Mouse (Mus musculus) 416B (cell line): ENCODE results near the gene Shank2.
A peak's percentile ranks its signal among the peaks of the same experiment; 100 is the strongest.

Experiments used
- DNase-seq: peaks from one replicate; pipeline ENCODE4 v3.0.0; 2011; ENCODE audit warnings: low read depth

Shank2 gene

GRCm38 (mm10) chr7:144336626-144337025 is 334.9 kb downstream of the Shank2 start:
- peak; percentile 29 for DNase-seq

GRCm38 (mm10) chr7:144338694-144339093 is 337.0 kb downstream of the Shank2 start:
- no peak for DNase-seq

- peak; percentile 86 for DNase-seq
Measured at GRCm38 (mm10) chr7:144340376-144340775, 338.6 kb downstream of the Shank2 start.

- no peak for DNase-seq
Measured at GRCm38 (mm10) chr7:144366133-144366532, 364.4 kb downstream of the Shank2 start.

GRCm38 (mm10) chr7:144373059-144373458 is 371.3 kb downstream of the Shank2 start:
- no peak for DNase-seq

- DNase-seq, result no peak
Measured at GRCm38 (mm10) chr7:144375483-144375882, 373.8 kb downstream of the Shank2 start.

- DNase-seq, result no peak
Measured at GRCm38 (mm10) chr7:144378254-144378653, 376.5 kb downstream of the Shank2 start.

GRCm38 (mm10) chr7:144379243-144379884 is 377.6 kb downstream of the Shank2 start:
- no peak for DNase-seq

- no peak for DNase-seq
Measured at GRCm38 (mm10) chr7:144381588-144381987, 379.9 kb downstream of the Shank2 start.

- DNase-seq, result no peak
Measured at GRCm38 (mm10) chr7:144387537-144387936, 385.8 kb downstream of the Shank2 start.

GRCm38 (mm10) chr7:144389704-144390103 is 388.0 kb downstream of the Shank2 start:
- no peak for DNase-seq

- DNase-seq, result no peak
Measured at GRCm38 (mm10) chr7:144390676-144391075, 388.9 kb downstream of the Shank2 start.

GRCm38 (mm10) chr7:144391727-144392126 is 390.0 kb downstream of the Shank2 start:
- peak; percentile 18 for DNase-seq

GRCm38 (mm10) chr7:144402492-144402891 is 400.8 kb downstream of the Shank2 start:
- DNase-seq, result no peak

GRCm38 (mm10) chr7:144407675-144408074 is 405.9 kb downstream of the Shank2 start:
- no peak for DNase-seq

GRCm38 (mm10) chr7:144408464-144409000 is 406.8 kb downstream of the Shank2 start:
- DNase-seq, result no peak

GRCm38 (mm10) chr7:144409682-144410081 is 408.0 kb downstream of the Shank2 start:
- DNase-seq, result no peak

- peak; percentile 53 for DNase-seq
Measured at GRCm38 (mm10) chr7:144411967-144412906, 410.5 kb downstream of the Shank2 start.

- DNase-seq, result no peak
Measured at GRCm38 (mm10) chr7:144414632-144415031, 412.9 kb downstream of the Shank2 start.

GRCm38 (mm10) chr7:144415795-144416194 is 414.1 kb downstream of the Shank2 start:
- DNase-seq, result peak; percentile 35

- DNase-seq, result no peak
Measured at GRCm38 (mm10) chr7:144417234-144417633, 415.5 kb downstream of the Shank2 start.

- DNase-seq, result peak; percentile 93
Measured at GRCm38 (mm10) chr7:144417644-144418343, 416.1 kb downstream of the Shank2 start.
